Mouse (Mus musculus) brain, embryonic 18.5 days (tissue): ENCODE measurements around the gene Upk3bl.
"Not testable (repeated sequence)": the region's sequence is repeated elsewhere in the genome, so short reads cannot be mapped to it uniquely, and the experiment has no call there.

ENCODE experiments used
- DNase-seq: peaks from one replicate; pipeline ENCODE4 v3.0.0-alpha.2; 2012; ENCODE audit warnings: low read depth, low spot score

Upk3bl gene

GRCm38 (mm10) chr5:136045987-136046386 is 8.3 kb upstream of the Upk3bl start:
- no peak for DNase-seq

GRCm38 (mm10) chr5:136048541-136048940 is 5.8 kb upstream of the Upk3bl start:
- not testable (repeated sequence) for DNase-seq

- DNase-seq, result no peak
Observed at GRCm38 (mm10) chr5:136049926-136050325, 4.4 kb upstream of the Upk3bl start.

- no peak for DNase-seq
Observed at GRCm38 (mm10) chr5:136051231-136052085, 2.8 kb upstream of the Upk3bl start.

GRCm38 (mm10) chr5:136052861-136053655 is 1.2 kb upstream of the Upk3bl start:
- DNase-seq, result no peak

GRCm38 (mm10) chr5:136056062-136056461 is 1.8 kb downstream of the Upk3bl start:
- DNase-seq, result no peak

- DNase-seq, result no peak
Observed at GRCm38 (mm10) chr5:136057085-136057484, 2.8 kb downstream of the Upk3bl start.

- DNase-seq, result no peak
Observed at GRCm38 (mm10) chr5:136061567-136061966, 7.3 kb downstream of the Upk3bl start.

- no peak for DNase-seq
Observed at GRCm38 (mm10) chr5:136063920-136064319, 9.6 kb downstream of the Upk3bl start.

- not testable (repeated sequence) for DNase-seq
Observed at GRCm38 (mm10) chr5:136066404-136067148, 12.3 kb downstream of the Upk3bl start.

GRCm38 (mm10) chr5:136069411-136069810 is 15.1 kb downstream of the Upk3bl start:
- DNase-seq, result no peak

- no peak for DNase-seq
Observed at GRCm38 (mm10) chr5:136073051-136073450, 18.8 kb downstream of the Upk3bl start.

GRCm38 (mm10) chr5:136073526-136073925 is 19.2 kb downstream of the Upk3bl start:
- DNase-seq, result no peak

- DNase-seq, result no peak
Observed at GRCm38 (mm10) chr5:136075076-136075475, 20.8 kb downstream of the Upk3bl start.

- no peak for DNase-seq
Observed at GRCm38 (mm10) chr5:136076284-136076683, 22.0 kb downstream of the Upk3bl start.

GRCm38 (mm10) chr5:136077001-136077550 is 22.8 kb downstream of the Upk3bl start:
- no peak for DNase-seq

GRCm38 (mm10) chr5:136078136-136078535 is 23.8 kb downstream of the Upk3bl start:
- DNase-seq, result no peak

- no peak for DNase-seq
Observed at GRCm38 (mm10) chr5:136082345-136082744, 28.1 kb downstream of the Upk3bl start.

GRCm38 (mm10) chr5:136083669-136084107 is 29.4 kb downstream of the Upk3bl start, which contains the start of gene Rasa4:
Gene Rasa4, plus strand, starts transcription at chr5:136083916.
- DNase-seq, result peak; percentile 89

- no peak for DNase-seq
Observed at GRCm38 (mm10) chr5:136084144-136084881, 30.0 kb downstream of the Upk3bl start.
